ENCODE assay signal across 15 mouse cellular contexts in the genomic region with DNA sequence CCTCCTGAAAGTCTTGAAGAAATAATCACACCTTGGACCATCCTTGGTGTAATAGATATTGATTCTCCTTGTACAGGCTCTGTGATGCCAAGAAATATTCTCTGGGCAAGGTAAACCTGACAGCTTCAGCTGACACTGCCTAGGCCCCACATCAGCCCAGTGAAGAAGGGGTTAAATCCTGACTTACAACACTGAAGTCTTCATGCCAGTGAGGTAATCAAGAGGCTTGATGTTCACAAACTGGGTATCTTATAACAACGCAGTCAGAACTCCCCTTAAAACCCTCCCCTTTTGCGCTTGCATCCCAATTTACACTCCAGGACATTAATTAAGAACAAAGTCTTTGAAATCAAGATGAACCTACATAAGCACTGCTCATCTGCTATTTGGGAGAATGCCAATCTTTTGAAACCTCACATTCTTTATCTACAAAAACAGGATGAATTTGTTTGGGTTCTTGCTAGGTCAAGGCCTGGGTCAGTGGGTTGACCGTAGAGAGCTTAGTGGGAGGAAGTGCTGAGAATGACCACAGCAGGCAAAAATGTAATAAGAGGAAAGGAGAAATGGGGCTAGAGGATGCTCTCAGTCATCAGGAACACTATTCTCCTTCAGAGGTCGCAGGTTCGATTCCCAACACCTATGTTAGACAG. TPM values are rescaled to one million over a fixed set of nuclear protein-coding genes. Genes with fewer than 3 reads are reported as not detected.
DNase-seq lines count a peak whose midpoint lies in the region; ATAC-seq and TF ChIP-seq lines count a peak whose summit lies in the region.
"Had no signal": no experiment of that assay in that cellular context is flagged by ENCODE, and none has a peak within 500 bp of the region (broad histone marks: within the 10 kb centered on the region; RNA-seq: fewer than 3 reads in every experiment).

No protein-coding gene starts in this region.

- DNase-seq in embryo, embryonic 10.5 days (ENCODE audit: low spot score): peak; percentile 16
- DNase-seq in embryo, embryonic 11 days: no peak
- DNase-seq in 416B (ENCODE audit: low read depth): peak; percentile 90
- peak; percentile 40 for DNase-seq in kidney, adult 2 months
- no peak for DNase-seq in thymus, postnatal 25 days
- no peak for DNase-seq in testis, postnatal 14 days (ENCODE audit: low spot score)
- DNase-seq: gastrocnemius, postnatal 14 days had no signal

- 58% methylated on average over 5 of the region's 5 CpGs for WGBS in kidney, adult 2 months
- 54% methylated on average over 5 of the region's 5 CpGs for WGBS in lung, embryonic 16.5 days

- H3K27me3 ChIP-seq in kidney, adult 2 months (replicated peaks; ENCODE audit: control insufficient read depth, insufficient read depth, low read length): no peaks in the 10 kb centered on the region
- no peaks in the 10 kb centered on the region for H3K27me3 ChIP-seq in lung, embryonic 16.5 days (ENCODE audit: control insufficient read depth, insufficient read depth, low read depth, low read length)
- H3K27me3 ChIP-seq: hindbrain, embryonic 13.5 days; limb, embryonic 15.5 days had no signal

- H3K4me1 ChIP-seq in kidney, adult 2 months (ENCODE audit: control insufficient read depth, insufficient read depth, low read length): no peaks in the 10 kb centered on the region
- H3K4me1 ChIP-seq in lung, embryonic 16.5 days (replicated peaks; ENCODE audit: control insufficient read depth, insufficient read depth, low read length): peaks cover 3% of the 10 kb centered on the region; the same call in 1 of the 2 replicates
- H3K4me1 ChIP-seq: limb, embryonic 15.5 days had no signal

- no peak overlapping the region for H3K4me2 ChIP-seq in lung, embryonic 16.5 days (ENCODE audit: low read depth, low read length)
- H3K4me2 ChIP-seq: hindbrain, embryonic 13.5 days; limb, embryonic 15.5 days had no signal

- no peaks in the 10 kb centered on the region for H3K36me3 ChIP-seq in kidney, adult 2 months (ENCODE audit: control insufficient read depth, insufficient read depth, low read length)
- H3K36me3 ChIP-seq in lung, embryonic 16.5 days (ENCODE audit: control insufficient read depth, insufficient read depth, low read length): no peaks in the 10 kb centered on the region
- H3K36me3 ChIP-seq: G1E; limb, embryonic 15.5 days had no signal

- no peak overlapping the region for H3K9ac ChIP-seq in lung, embryonic 16.5 days (ENCODE audit: low read length)
- H3K9ac ChIP-seq: hindbrain, embryonic 13.5 days; limb, embryonic 15.5 days had no signal

- TF ChIP-seq POLR2A in kidney, adult 2 months (IDR thresholded peaks at IDR 0.05; ENCODE audit: low read depth, low read length): no peak

- H3K9me3 ChIP-seq in lung, embryonic 16.5 days (ENCODE audit: control insufficient read depth, low read length): no peaks in the 10 kb centered on the region
- H3K9me3 ChIP-seq: G1E; hindbrain, embryonic 13.5 days; limb, embryonic 15.5 days had no signal

- H3K27ac ChIP-seq in kidney, adult 2 months (ENCODE audit: insufficient read depth, low read depth, low read length): 0 out of 2 replicates have a peak overlapping the region, but pooled peaks have one; percentile 17
- no peak overlapping the region for H3K27ac ChIP-seq in lung, embryonic 16.5 days (ENCODE audit: low read length)
- H3K27ac ChIP-seq: hindbrain, embryonic 13.5 days; left cerebral cortex, adult 2 months; limb, embryonic 15.5 days had no signal

- peak; percentile 38; the same call in 1 of the 2 replicates for ATAC-seq in lung, embryonic 16.5 days (ENCODE audit: low read depth)
- no peak for ATAC-seq in frontal cortex, adult (ENCODE audit: low TSS enrichment)
- ATAC-seq: activated CD4-positive, CD25-positive, alpha-beta regulatory T cell, adult 4 months; forebrain, embryonic 16.5 days had no signal

- H3K4me3 ChIP-seq in kidney, adult 2 months (ENCODE audit: insufficient read depth, low read depth, low read length): no peak overlapping the region
- H3K4me3 ChIP-seq in lung, embryonic 16.5 days (ENCODE audit: low read length): no peak overlapping the region
- H3K4me3 ChIP-seq: hindbrain, embryonic 13.5 days; left cerebral cortex, adult 2 months; limb, embryonic 15.5 days had no signal

- no peak for TF ChIP-seq CTCF in kidney, adult 2 months (conservative IDR thresholded peaks at IDR 0.05; ENCODE audit: insufficient read depth, insufficient read length, low read depth, low read length)

RNA-seq across cellular contexts. Expression of gene Rtraf, which starts 43.8 kb away (rescaled TPM):
- 37.9 and 47.3 TPM in 2 replicates for polyA plus RNA-seq in kidney, adult 2 months (2012; rRNA removed)
- 180 and 193 TPM in 2 replicates for polyA plus RNA-seq in lung, embryonic 16.5 days (2015; fragmentation: Nextera tagmentation; extraction: Ambion mirVana)

Comparison
In these comparisons a context has a peak if more than half of its experiments do, and no peak if none do; other contexts are left out.
1. DNase-seq: peak in embryo, embryonic 10.5 days (single experiment), 416B (single experiment) and kidney, adult 2 months (single experiment); none in embryo, embryonic 11 days (single experiment), thymus, postnatal 25 days (single experiment) and testis, postnatal 14 days (single experiment).